Mouse (Mus musculus): ENCODE results near the gene Cmas.

DNA sequence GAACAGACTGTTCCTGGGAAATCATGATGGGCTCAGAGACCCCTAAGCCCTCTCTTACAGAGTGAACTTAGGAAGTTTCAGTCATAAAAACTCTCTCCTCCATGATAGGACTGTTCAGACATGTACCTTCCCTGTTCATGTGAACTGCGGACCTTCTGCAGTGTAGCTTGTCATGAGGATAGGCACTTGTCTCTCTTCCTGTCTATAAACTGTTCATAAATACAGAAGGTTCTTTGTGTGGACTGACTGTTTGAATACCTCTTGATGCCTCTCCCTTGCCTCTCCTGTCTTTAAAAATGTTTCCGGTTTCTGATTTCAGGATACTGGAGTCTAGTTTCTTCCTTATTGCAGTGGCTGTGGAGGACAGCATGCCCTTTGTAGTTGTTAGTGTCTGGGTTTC, 3.1 kb downstream of the Cmas start:
- TF ChIP-seq CTCF (IDR thresholded peaks at IDR 0.05) (no peak), POLR2A (IDR thresholded peaks at IDR 0.05; ENCODE audit: insufficient read depth, low read depth, low read length) (no peak)

Data from heart, adult 2 months (tissue).